Mouse (Mus musculus): ENCODE results near the gene Rbbp4.

GRCm38 (mm10) chr4:129261196-129261595, 74.0 kb downstream of the Rbbp4 start, which contains the start of gene C77080:
- TF ChIP-seq CTCF (IDR thresholded peaks at IDR 0.05; ENCODE audit: extremely low read depth, insufficient read length, insufficient replicate concordance, low read depth, low read length) (no peak), POLR2A (IDR thresholded peaks at IDR 0.05; ENCODE audit: low read depth, low read length) (no peak)

Measured in small intestine, adult 2 months (tissue).